Mouse (Mus musculus) spleen, postnatal 4 days (tissue): ENCODE results near the gene Tff1.

Experiments used
- DNase-seq, 2 experiments: peaks; one replicate each; pipeline ENCODE4 v3.0.0; 2022; ENCODE audit warnings: low spot score in 2 of 2

Gene Tff1

GRCm38 (mm10) chr17:31165127-31165526 lies at the start of gene Tff1:
TSS of gene Tff1 (minus strand) at chr17:31165277.
- DNase-seq: no peak

GRCm38 (mm10) chr17:31211881-31212280 lies 46.8 kb upstream of the Tff1 start:
- no peak for DNase-seq

DNA sequence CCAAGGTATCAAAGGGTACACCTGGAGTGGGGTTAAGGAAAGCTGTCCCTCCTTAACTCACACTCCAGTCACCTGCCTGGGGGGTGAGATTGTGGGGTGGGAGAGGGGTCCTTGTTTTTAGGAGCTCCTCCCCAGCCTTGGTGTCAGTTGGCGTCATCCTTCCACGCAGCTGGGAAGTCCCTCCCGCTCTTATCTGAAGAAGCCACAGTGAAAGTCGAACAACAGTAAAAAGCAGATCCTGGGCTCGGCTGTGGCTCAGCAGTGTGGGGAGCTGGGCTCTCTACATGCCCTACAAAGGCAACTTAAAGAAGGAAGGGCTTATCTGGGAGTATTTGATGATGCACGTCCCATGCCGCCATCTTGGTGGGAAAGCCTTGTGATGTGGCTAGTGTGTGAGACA lies 45.2 kb upstream of the Tff1 start:
- no peak for DNase-seq

- no peak for DNase-seq
Measured at GRCm38 (mm10) chr17:31209376-31209930, 44.4 kb upstream of the Tff1 start.

- DNase-seq: no peak
Measured at GRCm38 (mm10) chr17:31208654-31209053, 43.6 kb upstream of the Tff1 start.

GRCm38 (mm10) chr17:31207771-31208334 lies 42.8 kb upstream of the Tff1 start, which contains the start of gene Ubash3a:
TSS of gene Ubash3a (plus strand) at chr17:31207873.
- DNase-seq: no peak

DNA sequence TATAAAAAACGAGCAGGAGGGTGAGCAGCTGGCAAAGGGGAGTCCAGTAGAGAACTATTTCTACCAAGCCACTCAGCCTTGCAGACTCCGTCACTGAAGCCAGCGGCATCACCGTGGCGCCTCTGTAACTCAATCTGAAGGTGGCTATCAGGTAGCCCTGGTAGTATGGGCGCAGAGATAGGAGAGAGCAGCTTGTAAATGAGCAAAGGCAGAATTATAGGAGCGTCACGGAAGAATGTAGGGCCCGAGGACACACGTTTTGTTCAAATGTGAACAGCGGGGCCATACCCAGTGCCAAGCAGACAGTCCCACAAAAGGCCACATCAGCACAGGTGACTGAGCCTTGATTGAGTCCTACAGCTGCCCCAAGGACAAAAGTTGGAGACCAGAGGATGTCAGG lies 33.8 kb upstream of the Tff1 start, which contains the start of gene Tmprss3:
Tmprss3 (minus strand) TSS at position 101 of the 400 bp plus-strand sequence.
- DNase-seq: no peak

GRCm38 (mm10) chr17:31196283-31196682 lies 31.2 kb upstream of the Tff1 start:
- no peak for DNase-seq

DNA sequence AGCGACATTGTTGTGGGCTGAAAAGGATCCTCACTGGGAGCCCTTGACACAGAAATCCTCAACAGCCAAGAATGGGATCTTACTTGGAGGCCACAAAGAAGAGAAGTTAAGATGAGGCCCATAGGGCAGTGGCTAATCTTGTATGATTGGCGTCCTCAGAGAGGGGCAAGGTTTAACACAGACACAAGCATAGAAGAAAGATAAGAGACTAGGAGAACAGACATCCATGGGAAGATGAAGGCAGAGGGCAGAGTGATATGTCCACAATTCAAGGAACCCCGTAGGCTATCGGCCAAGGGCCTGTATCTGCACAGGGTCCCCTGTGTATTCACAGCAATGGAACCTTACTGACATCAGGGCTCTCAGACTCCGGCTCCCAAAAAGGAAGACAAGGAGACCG lies 30.1 kb upstream of the Tff1 start:
- no peak for DNase-seq

- no peak for DNase-seq
Measured at GRCm38 (mm10) chr17:31193360-31193759, 28.3 kb upstream of the Tff1 start.

DNA sequence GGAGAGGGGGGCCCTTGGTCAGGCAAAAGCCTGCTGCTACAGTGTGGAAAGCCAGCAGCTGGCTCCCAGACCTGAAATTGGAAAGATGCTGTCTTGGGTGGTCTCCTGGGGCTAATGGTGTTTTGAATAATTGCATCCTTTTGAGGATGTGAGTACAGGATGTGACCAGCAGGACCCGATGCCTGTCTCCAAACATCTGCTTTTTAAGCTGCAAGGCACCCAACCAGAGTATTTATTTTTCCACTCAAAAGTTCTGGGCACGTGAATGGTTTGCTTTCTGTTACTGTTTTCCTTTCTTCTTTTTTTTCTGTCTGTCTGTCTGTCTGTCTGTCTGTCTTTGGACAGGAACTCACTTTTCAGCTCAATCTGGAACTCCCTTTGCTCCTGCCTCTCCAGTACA lies 27.6 kb upstream of the Tff1 start:
- no peak for DNase-seq

GRCm38 (mm10) chr17:31191825-31192224 lies 26.7 kb upstream of the Tff1 start:
- DNase-seq: no peak

DNA sequence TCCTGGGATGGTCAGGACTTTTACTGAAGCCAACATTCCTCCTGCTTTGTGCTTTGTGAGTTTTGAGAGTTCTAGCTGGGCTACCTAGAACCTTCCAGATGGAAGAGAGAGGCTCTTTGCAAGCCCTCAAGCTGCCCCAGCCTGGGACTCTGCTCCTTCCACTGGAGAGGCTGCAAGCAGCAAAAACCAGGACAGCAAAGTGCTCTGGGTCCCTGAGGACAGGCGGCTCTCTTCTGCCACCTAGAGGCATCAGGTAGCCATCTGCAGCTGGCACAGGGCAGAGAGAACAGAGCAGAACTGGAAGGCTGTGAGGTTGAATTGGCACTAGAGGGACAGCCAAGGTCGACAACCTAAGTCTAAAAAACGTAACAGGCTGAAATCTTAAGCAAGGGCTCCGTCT lies 22.3 kb upstream of the Tff1 start:
- DNase-seq: peak; percentile 67 to 86

GRCm38 (mm10) chr17:31184269-31184990 lies 19.4 kb upstream of the Tff1 start:
- DNase-seq: no peak

- no peak for DNase-seq
Measured at GRCm38 (mm10) chr17:31183180-31183974, 18.3 kb upstream of the Tff1 start.

DNA sequence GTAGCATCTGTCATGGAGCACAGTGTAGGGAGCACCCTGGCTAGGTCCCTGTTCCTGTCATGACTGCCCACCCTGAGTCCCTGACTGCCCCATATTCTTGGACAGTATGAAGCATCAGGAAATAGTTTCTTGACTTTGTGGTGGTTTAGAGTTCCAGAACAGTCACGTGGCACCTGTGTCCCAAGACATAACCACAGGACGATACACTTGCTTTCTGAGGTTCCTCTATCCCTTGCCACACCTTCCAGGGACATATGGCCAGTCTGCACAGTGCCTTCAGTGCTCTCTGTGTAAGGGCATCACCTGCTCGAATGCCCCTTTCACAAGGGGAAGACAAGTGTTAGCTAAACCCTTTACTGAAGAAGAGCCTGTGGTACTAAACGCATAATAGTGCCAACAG lies 16.4 kb upstream of the Tff1 start:
- DNase-seq: no peak

- no peak for DNase-seq
Measured at GRCm38 (mm10) chr17:31176321-31176720, 11.2 kb upstream of the Tff1 start.

DNA sequence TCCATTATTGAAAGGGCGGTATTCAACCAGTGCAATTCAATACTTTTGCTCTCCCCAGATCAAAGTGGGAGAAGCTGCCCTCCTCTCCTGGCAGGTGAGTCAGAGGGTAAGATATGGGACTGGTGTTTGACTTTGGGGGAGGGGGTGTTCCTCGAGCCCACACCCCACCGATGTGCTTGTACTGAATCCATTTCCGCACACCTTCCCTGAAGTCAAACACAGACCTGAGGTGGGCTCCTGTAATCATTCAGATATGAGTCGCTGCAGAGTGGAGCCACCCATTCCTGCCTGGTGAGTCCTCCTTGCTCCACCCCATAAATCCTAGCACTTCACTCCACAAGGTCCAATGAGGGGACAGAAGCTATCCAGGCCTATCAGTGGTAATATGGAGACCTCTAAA lies 4.7 kb upstream of the Tff1 start:
- DNase-seq: no peak

- DNase-seq: no peak
Measured at GRCm38 (mm10) chr17:31163821-31164220, 1.3 kb downstream of the Tff1 start.

DNA sequence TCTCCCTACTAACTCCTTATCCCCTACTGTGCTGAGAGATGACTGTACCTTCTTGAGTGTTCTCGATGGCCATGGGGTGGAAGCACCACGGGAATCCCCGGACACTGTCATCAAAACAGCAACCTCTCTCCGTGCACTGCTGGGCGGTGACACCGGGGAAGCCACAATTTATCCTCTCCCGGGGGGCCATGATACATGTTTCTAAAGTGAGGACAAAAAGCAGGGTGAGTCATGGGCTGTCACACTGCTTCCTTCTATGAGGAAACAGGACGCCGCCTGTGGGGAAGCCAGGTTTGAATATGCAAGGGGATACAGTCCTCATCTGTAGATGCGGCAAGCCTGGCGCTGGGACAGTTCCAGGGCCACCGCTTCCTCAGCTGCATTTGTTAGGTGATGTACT lies 2.5 kb downstream of the Tff1 start:
- DNase-seq: no peak

DNA sequence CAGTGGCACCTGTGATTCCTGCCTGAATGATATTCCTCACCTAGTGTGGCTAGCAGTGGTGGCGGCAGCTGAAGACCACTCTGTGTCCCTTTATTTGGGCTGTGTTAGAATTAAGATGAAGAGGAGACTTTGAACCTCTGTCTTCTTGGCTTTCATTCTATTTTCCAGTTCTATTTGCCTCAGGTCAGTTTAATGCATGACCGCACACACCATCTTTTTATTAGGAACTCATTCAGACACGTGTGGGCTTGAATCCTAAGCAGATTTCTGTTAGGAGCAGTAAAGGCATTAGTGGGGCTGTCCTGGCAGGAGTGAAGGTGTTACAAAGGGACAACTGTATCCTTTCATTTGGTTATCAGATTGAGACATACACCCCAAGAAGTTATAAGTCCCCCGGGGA lies 4.8 kb downstream of the Tff1 start:
- no peak for DNase-seq

DNA sequence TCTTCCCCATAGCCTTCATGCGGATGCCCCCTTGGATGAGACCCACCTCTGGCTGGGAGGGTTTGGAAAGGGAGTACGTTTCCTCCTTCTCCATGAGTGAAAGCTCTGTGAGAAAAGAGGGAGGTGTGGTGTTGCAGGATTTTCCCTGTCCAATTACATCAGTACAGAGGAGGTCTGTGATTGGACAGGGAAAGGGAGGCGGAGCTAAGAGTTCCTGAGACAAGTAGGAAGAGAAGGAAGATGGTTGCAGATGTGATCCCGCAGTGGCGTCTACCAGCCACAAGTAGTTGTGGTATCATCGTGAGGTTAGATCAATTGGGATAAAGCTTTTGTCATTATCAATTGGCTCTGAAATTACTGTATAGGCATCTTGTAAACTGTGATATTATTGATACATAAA lies 7.2 kb downstream of the Tff1 start:
- no peak for DNase-seq
